Mouse (Mus musculus): ENCODE data around the gene Hlcs. TPM values are rescaled to one million over a fixed set of nuclear protein-coding genes. Genes with fewer than 3 reads are reported as not detected.
A peak's percentile ranks its signal among the peaks of the same experiment; 100 is the strongest.

Hlcs gene
- total RNA-seq, 2 experiments from 2014 or later = 13.6 to 18.3 TPM

- peak; percentile 87 to 93 for DNase-seq
Measured at GRCm38 (mm10) chr16:94290073-94290999, 23.0 kb downstream of the Hlcs start.

- peak; percentile 47 to 57 for DNase-seq
Measured at GRCm38 (mm10) chr16:94289138-94290072, 24.0 kb downstream of the Hlcs start.

- no peak for DNase-seq
Measured at GRCm38 (mm10) chr16:94287826-94288225, 25.5 kb downstream of the Hlcs start.

GRCm38 (mm10) chr16:94283972-94284371 lies 29.4 kb downstream of the Hlcs start:
- no peak for DNase-seq

- no peak for DNase-seq
Measured at GRCm38 (mm10) chr16:94270826-94271225, 42.5 kb downstream of the Hlcs start.

- DNase-seq = peak; percentile 90
Measured at GRCm38 (mm10) chr16:94269635-94270034, 43.7 kb downstream of the Hlcs start.

GRCm38 (mm10) chr16:94268205-94268604 lies 45.2 kb downstream of the Hlcs start:
- DNase-seq = no peak

- DNase-seq = peak in 1 of 2 experiments; percentile 17
Measured at GRCm38 (mm10) chr16:94264611-94265010, 48.8 kb downstream of the Hlcs start.

GRCm38 (mm10) chr16:94262501-94262900 lies 50.9 kb downstream of the Hlcs start:
- DNase-seq = no peak

GRCm38 (mm10) chr16:94260938-94261630 lies 52.3 kb downstream of the Hlcs start:
- DNase-seq = no peak

GRCm38 (mm10) chr16:94258366-94259310 lies 54.7 kb downstream of the Hlcs start:
- peak; percentile 78 to 84 for DNase-seq

- DNase-seq = no peak
Measured at GRCm38 (mm10) chr16:94255592-94255991, 57.8 kb downstream of the Hlcs start.

- no peak for DNase-seq
Measured at GRCm38 (mm10) chr16:94255035-94255434, 58.3 kb downstream of the Hlcs start.

GRCm38 (mm10) chr16:94254415-94254891 lies 58.9 kb downstream of the Hlcs start:
- DNase-seq = no peak

GRCm38 (mm10) chr16:94253671-94254414 lies 59.5 kb downstream of the Hlcs start:
- DNase-seq = no peak

- no peak for DNase-seq
Measured at GRCm38 (mm10) chr16:94251756-94252155, 61.6 kb downstream of the Hlcs start.

GRCm38 (mm10) chr16:94250640-94251349 lies 62.6 kb downstream of the Hlcs start:
- no peak for DNase-seq

GRCm38 (mm10) chr16:94250136-94250535 lies 63.2 kb downstream of the Hlcs start:
- DNase-seq = no peak

- DNase-seq = no peak
Measured at GRCm38 (mm10) chr16:94249666-94250065, 63.7 kb downstream of the Hlcs start.
